Mouse (Mus musculus) ES-E14 (cell line): ENCODE data around the gene Dync1li1.

Source experiments
- HCFC1 ChIP-seq: IDR thresholded peaks from 2 replicates; pipeline ENCODE4 v1.6.1; 2012; ENCODE audit warnings: low read length, inconsistent platforms, borderline replicate concordance; ENCODE audit not compliant: insufficient read depth
- MAFK ChIP-seq: IDR thresholded peaks from 2 replicates; pipeline ENCODE4 v1.6.1; 2014; ENCODE audit warnings: mild to moderate bottlenecking, low read depth, low read length, inconsistent platforms; ENCODE audit not compliant: insufficient read depth

- TF ChIP-seq HCFC1 = no peak
- TF ChIP-seq MAFK = no peak
Observed at GRCm38 (mm10) chr9:114649371-114649770, 39.2 kb upstream of the Dync1li1 start.
